Mouse (Mus musculus): ENCODE measurements around the gene Gm4871. TPM values are rescaled to one million over a fixed set of nuclear protein-coding genes. Genes with fewer than 3 reads are reported as not detected.
"Not testable (repeated sequence)": the region's sequence is repeated elsewhere in the genome, so short reads cannot be mapped to it uniquely, and the experiment has no call there.

Gene Gm4871
- not detected for total RNA-seq (2021)
- long read RNA-seq, experiment 1, result 0 reads
- long read RNA-seq, experiment 2, result 0 reads

DNA sequence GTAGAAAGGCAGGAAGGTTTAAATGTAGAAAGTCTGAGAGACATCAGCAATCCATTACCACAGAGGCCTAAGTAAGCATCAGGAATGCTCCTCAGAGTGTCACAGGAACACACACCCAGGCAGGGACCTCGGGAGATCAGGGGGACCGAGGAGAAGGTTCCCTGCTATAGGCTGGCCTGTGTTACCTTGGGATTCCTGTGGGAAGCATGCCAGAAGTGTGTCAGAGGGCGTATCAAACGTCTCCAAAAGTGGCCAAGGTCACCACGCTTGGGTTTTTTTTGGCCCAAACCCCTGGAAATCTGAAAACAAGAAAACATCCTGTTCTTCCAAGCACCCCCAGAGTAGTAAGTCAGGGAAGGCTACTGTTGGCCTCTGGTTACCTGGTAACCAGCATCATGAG lies at the start of gene Gm4871:
Gene Gm4871, minus strand, starts transcription at position 364 of the 400 bp plus-strand sequence.
- DNase-seq, result peak; percentile 13 to 25

GRCm38 (mm10) chr5:145081866-145082613 lies 49.5 kb upstream of the Gm4871 start:
- no peak for DNase-seq

DNA sequence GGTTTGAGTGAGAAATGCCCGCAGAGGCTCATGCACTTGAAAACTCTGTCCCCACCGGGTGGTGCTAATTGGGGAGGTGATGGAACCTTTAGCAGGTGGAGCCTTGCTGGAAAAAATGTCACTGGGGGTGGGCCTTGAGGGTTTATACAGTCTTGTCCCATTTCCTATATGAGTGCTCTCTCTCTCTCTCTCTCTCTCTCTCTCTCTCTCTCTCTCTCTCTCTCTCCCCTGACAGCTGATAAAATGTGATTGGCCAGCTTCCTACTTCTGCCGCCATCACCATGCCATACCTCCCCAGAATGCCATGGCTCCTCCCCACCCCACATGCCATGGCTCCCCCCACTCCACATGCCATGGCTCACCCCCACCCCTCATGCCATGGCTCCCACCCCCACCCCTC lies 42.5 kb upstream of the Gm4871 start:
- no peak for DNase-seq

- no peak for DNase-seq
These were observed 38.8 kb upstream of the Gm4871 start for GRCm38 (mm10) chr5:145071342-145071741.

GRCm38 (mm10) chr5:145069707-145070106 lies 37.2 kb upstream of the Gm4871 start:
- peak; percentile 61 to 87 for DNase-seq

- no peak for DNase-seq
These were observed 36.3 kb upstream of the Gm4871 start for GRCm38 (mm10) chr5:145068863-145069262.

- no peak for DNase-seq
These were observed 32.3 kb upstream of the Gm4871 start for GRCm38 (mm10) chr5:145064765-145065340.

DNA sequence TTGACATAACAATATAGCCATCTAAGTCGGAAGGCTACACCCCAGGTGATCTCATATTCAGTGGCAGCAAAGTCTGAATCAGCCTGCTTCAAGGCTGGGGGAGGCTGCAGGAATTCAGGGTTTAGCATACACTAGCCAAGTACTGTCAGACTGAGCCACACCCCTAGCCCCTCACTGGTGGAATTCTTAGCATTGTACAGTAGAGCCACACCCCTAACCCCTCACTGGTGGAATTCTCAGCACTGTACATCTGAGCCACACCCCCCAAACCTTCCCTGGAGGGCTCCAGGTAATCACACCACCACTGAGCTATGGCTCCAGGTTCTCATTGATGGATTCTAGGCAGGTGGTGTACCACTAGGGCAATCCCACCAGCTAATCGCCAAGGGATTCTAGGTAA lies 27.0 kb upstream of the Gm4871 start:
- no peak for DNase-seq

DNA sequence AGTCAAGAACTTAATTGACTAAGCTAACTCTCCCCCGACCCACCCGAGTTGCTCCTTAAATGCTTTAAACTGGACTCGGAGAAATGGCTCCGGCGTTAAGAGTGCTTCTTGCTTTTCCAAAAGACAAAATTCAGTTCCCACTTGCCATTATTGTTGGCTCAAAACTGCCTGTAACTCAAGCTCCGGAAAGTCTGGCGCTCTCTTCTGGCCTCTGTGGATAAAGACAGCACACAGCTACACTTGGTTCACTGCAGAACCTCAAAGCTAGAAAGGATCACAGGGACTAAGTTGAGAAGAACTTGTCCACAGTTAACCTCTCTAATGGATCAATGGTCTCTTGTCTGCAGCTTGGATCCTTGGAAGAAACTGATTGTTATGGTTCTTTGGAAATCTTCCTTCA lies 26.2 kb upstream of the Gm4871 start:
- DNase-seq, result no peak

DNA sequence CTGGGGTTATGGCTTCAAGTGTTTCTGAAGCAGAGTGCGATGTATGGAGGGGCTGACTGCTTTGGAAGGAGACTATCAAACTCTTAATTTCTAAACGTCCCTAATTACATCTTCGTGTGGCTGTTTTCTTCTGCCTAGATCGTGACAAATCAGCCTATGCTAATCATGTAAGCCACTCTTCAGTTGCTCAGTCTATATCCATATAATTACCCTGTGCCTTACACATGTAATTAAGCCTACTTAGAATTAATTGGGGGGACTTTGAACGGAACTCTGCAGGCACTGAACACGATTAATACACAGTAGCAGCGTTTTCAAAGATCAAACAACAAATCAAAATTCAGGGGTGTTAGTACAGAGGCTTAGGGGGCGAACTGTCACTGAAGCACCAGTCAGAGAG lies 25.4 kb upstream of the Gm4871 start:
- DNase-seq, result no peak

DNA sequence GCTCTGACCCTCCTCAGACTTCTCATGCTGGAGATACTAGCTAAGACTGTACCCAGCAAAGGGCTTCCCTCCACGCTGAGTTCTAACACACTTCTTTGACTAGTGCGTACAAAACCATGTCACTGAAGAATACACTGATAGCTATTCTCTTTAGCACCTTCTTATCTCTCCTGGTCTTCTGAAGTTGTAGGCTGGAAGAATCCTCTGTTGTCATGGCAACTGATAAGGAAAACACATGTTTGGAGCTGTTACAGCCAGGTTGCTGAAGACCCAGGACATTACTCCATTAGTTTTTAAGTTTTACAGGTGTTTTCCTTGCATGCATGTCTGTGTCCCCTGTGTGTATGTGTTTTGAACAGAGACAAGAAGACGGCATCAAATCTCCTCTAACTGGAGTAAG lies 21.6 kb upstream of the Gm4871 start:
- DNase-seq, result not testable (repeated sequence)

DNA sequence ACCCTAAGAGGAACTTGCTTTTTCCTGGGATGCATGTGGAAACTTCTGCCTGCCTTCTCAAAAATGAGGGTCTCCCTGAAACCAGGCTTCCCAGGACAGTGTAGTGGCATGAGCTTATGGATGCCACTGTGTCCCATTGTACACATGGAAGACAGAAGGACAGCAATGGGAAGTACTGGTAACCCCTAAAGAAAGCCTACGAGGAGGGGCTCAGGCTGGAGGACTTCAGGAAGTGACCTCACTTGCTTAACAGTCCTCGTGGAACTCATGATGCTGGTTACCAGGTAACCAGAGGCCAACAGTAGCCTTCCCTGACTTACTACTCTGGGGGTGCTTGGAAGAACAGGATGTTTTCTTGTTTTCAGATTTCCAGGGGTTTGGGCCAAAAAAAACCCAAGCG lies 10.1 kb upstream of the Gm4871 start, which contains the start of gene 1700018F24Rik:
Gene 1700018F24Rik, plus strand, starts transcription at position 301 of the 400 bp plus-strand sequence.
- not testable (repeated sequence) for DNase-seq

DNA sequence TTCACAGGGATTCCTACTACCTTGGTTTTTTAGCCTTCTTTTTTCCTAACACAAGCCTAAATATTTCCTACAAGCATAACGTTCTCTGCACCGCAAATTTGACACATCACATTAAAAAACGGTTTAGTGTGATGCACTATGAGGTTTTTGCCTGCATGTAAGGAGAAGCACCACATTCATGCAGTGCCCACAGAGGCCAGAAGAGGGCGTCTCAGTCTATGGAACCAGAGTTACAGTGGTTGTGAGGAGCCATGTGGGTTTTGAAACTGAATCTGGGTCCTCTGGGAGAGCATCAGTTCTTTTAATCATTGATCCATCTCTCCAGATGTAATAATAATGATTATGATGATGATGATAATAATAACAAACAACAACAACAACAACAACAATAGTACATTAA lies 9.1 kb upstream of the Gm4871 start:
- DNase-seq, result peak in 1 of 2 experiments; percentile 14

- DNase-seq, result not testable (repeated sequence)
These were observed 2.1 kb downstream of the Gm4871 start for GRCm38 (mm10) chr5:145030476-145030875.

DNA sequence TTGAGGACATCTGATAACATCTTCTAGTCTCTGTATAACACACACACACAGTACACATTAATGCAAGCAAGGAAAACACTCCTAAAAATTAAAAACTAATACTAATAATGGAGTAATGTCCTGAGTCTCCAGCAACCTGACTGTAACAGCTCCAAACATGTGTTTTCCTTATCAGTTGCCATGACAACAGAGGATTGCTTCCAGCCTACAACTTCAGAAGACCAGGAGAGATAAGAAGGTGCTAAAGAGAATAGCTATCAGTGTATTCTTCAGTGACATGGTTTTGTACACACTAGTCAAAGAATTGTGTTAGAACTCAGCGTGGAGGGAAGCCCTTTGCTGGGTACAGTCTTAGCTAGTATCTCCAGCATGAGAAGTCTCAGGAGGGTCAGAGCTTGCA lies 11.8 kb downstream of the Gm4871 start:
- not testable (repeated sequence) for DNase-seq

DNA sequence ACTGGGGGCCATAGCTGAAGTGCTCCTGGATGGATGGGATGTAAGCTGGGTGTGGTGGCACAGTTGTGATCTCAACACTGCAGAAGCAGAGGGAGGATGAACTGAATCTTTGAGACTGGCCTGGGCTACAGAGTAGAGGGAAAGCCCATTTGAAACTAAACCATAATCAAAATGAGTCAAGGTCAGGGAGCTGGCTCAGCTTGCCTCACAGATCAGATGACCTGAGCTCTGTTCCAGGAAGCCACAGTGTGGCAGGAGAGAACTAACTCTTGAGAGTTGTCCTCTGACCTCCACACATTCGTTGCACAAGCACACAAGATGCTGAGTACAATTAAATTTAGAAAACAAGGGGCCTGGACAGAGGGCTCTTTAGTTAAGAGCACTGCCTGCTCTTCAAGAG lies 12.3 kb downstream of the Gm4871 start:
- DNase-seq, result peak in 1 of 2 experiments; percentile 4

GRCm38 (mm10) chr5:145016761-145017160 lies 15.8 kb downstream of the Gm4871 start:
- DNase-seq, result not testable (repeated sequence)

- no peak for DNase-seq
These were observed 18.3 kb downstream of the Gm4871 start for GRCm38 (mm10) chr5:145014278-145014677.

GRCm38 (mm10) chr5:145008878-145009659 lies 23.5 kb downstream of the Gm4871 start:
- DNase-seq, result no peak

GRCm38 (mm10) chr5:145005596-145005995 lies 27.0 kb downstream of the Gm4871 start:
- DNase-seq, result no peak

DNA sequence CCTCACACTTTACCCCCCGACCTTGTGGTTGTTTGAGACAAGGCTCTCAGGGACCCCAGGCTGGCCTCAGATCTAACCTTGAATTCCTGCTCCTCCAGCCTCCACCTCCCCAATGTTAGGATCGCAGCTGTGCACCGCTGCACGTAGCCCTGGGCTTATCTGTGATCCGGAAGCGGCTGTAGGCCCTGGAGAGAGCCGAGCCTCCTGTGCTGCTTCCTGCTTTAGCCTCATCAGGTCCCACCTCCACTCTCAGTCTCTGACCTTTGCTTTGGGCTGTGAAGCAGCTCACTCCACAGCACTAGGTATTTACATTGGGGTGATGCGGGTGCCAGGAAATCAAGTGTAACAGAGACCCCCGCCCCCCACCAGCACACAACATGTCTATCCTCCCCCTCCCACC lies 28.1 kb downstream of the Gm4871 start:
- DNase-seq, result no peak

DNA sequence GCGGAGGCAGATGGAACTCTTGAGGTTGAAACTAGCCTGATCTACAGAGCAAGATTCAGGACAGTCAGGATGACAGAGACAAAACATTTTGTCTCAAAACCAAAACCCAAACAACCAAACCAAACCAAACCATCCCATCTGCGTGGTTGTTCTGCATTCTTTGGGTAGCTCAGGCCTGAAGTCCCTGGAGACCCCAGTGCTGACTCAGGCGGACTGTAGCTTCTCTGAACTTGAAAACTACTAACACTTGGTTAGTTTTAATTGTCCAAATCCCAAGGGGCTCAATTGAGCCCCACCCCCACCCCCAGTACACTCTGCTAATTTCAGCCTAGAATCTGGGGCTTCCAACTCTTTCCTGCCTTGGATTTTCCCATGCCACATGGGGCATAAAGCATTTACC lies 29.2 kb downstream of the Gm4871 start:
- DNase-seq, result no peak

GRCm38 (mm10) chr5:144998491-144998890 lies 34.1 kb downstream of the Gm4871 start:
- no peak for DNase-seq

All from heart, adult 18-20 months (tissue).